Mouse (Mus musculus): ENCODE measurements around the gene Lrrk1.

DNA sequence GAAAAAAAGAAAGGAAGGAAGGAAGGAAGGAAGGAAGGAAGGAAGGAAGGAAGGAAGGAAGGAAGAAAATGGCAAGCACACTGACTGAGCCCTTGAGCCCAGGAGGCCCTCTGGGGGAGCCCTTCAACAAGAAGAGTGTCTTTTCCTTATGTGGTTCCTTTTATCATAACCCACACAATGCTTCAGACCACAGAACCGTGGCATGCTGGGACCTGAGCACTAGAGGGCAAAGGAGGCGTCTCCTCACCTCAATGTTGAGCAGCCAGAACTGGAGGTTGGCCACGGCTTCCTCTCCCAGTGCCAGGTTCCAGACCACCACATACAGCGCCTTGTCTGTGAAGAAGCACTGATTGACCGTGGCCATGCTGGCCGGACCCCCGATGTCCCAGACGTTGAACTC is 96.1 kb downstream of the Lrrk1 start:
- no peak for TF ChIP-seq CTCF (IDR thresholded peaks at IDR 0.05; ENCODE audit: extremely low read depth, insufficient read length, insufficient replicate concordance, low read depth, low read length)
- no peak for TF ChIP-seq POLR2A (IDR thresholded peaks at IDR 0.05; ENCODE audit: low read depth, low read length)

Data from small intestine, adult 2 months (tissue).